Mouse (Mus musculus) retina, adult 2 months (tissue): ENCODE measurements at regions not wholly inside any gene's neighbourhood (a gene's known extent, or its start where the extent isn't known, plus 50 kb on each side); places are given as distances from the start of the nearest gene placed in this dataset.
A peak's percentile ranks its signal among the peaks of the same experiment; 100 is the strongest.

Source experiments
- DNase-seq: peaks from one replicate; pipeline ENCODE4 v3.0.0-alpha.2; 2012; ENCODE audit warnings: low read depth, low spot score

DNA sequence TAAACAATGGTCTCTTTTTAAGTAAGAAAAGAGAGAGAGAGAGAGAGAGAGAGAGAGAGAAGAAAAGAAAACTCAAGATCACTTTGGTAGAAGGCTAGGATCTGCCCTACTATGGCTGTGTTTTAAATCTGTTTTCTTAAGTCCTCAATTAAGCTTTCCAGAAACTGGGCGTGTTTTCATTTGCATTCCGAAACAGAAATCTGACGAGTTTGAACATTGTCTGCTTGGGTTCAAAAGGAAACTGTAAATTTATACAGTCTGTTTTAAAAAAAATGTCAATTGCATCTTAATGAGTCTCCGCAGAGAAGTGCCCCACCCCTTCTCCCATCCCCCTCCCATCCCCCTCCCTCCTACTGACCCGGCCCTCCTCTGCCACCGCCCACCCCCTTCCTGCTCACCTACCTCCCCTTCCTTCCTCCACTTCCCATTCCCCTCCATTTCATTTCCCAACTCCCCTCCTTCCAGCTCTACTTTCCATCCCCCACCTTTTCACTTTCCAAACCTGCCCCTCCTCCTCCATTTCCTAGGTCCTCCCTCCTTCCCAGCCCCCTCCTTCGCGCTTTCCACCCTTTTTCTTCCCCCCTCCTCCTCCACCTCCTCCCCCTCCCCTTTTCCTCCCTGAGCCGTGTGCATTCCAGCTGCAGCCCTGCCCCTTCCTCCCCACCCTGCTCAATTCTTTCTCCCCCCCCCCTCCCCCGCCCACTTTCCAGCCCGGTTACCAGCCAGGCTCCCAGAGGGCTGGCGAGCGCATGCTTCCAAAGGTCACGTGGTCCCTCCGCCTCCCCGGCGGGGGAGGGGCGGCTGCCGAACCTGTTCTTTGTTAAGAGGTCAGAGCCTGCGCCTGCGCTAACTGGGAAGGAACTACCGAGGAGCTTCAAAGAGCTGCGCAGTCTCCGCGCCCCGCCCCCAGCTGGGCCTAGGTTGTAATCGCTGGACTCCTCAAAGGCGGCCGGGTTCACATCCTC, 77.7 kb upstream of the Tbl1x start:
- peak; percentile 83 for DNase-seq

DNA sequence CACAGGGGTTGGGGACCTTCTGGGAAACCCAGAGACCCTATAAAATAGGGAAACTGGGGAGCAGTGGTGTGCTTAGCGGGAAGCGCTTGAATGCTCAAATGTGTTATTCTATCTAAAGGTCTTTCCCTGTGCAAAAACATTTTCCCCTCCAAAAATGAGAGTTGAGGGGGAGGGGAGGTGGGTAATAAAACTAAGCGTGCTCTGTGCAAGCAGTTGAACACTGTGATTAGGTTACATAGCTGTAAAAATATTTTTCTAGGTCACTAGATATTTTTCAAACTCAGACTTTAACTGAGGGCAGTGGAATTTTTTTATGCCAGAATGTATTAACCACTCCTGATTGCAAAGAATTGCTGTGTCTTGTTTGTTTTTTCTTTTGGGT, 77.0 kb upstream of the Tbl1x start:
- no peak for DNase-seq

DNA sequence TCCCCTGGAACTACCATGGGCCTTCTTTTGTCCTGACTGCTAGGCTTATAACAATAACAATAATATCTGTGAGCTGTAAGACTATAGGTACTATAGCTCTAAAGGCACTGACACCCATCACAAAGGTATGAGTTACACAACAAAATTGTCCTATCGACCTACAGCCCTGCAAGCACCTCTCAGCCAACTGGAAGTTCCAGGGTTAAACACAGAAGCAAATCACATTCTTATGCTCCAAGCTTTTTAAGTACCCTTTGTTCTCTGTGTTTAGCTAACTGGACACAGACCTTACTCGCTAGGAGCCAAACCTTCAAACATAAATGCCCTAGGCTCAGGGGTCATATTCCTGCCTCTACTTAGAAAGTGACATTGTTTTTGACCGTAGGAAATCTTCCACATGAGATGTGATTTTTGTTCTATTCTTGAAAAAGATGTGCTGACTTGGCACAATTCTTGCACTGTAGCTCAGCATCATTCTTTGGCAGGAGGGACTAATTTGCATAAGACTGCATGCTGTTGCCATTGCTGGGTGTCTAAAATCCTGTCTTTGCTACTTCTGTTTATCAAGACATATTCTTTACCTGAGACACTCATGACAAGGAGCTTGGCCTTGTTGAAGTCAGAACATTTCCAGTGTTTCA, 66.8 kb upstream of the Tbl1x start:
- no peak for DNase-seq

- no peak for DNase-seq
Measured at GRCm38 (mm10) chrX:77446755-77447154, 64.1 kb upstream of the Tbl1x start.

DNA sequence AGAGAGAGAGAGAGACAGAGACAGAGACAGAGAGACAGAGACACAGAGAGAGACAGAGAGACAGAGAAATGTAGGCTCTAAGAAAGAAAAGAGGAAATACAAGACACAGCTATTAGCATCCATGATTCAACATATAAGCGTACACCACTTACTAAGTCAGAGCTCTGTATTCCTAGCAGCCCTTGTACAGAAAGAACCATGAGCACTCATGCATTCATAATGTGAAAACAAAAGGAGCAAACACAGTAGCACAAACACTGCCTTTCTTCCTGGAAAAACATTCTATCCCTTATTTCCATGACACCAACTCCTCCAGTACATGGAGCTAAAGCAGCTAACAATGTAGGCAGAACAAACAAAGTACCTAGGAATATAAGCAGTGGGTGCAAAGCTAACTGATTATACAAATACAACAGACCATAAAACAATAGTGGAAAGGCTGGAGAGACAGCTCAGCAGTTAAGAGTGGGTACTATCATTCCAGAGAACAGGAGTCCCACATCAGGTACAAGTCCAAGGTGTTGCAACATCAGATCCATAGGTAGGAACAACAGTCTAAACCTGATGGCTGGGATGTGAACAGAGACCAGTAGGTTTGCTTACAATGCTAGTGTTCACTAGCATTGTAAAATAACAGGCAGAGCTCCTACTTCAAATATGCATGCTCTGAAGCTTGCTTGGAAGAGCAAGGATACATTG, 58.7 kb upstream of the Tbl1x start:
- DNase-seq = no peak
